Comparison of ENCODE assay signal across 9 mouse cellular contexts in the genomic region with DNA sequence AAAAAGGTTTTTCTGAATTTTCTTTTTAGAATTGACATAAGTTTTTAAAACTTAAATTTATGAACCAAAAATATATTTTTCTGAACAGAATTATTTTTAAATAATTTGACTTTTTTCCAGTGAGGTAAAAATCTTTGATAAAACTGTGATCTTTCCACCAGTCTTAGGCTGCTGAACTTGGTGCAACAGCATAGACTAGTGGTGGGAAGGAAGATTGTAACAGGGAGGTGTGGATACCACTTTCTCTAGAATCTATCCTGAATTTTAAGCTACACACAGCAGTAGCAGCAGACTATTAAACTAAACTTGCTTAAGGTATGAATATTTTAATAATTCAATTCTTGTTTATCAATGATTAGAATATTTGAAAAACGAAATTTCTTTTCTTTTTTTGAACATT.
DNase-seq lines count a peak whose midpoint lies in the region; ATAC-seq and TF ChIP-seq lines count a peak whose summit lies in the region.
"Had no signal": no experiment of that assay in that cellular context is flagged by ENCODE, and none has a peak within 500 bp of the region (broad histone marks: within the 10 kb centered on the region; RNA-seq: fewer than 3 reads in every experiment).

No protein-coding gene starts in this region.

- no peaks in the 10 kb centered on the region for H3K27me3 ChIP-seq in liver, postnatal 0 days (ENCODE audit: insufficient read depth, low read length)
- no peaks in the 10 kb centered on the region for H3K27me3 ChIP-seq in liver, embryonic 11.5 days (replicated peaks; ENCODE audit: control insufficient read depth, insufficient read depth, low read length)
- H3K27me3 ChIP-seq in forebrain, embryonic 12.5 days = no peaks in the 10 kb centered on the region
- H3K27me3 ChIP-seq in midbrain, embryonic 16.5 days (ENCODE audit: control insufficient read depth, insufficient read depth, low read depth, low read length) = no peaks in the 10 kb centered on the region
- H3K27me3 ChIP-seq: limb, embryonic 12.5 days had no signal

- TF ChIP-seq CTCF in liver, postnatal 0 days (IDR thresholded peaks at IDR 0.05; ENCODE audit: low read depth) = peak; percentile 65

- WGBS in liver, postnatal 0 days (ENCODE audit: insufficient replicate concordance) = 17% methylated on average over 1 of the region's 1 CpGs
- WGBS in liver, embryonic 11.5 days = 16% methylated on average over 1 of the region's 1 CpGs
- WGBS in forebrain, embryonic 12.5 days = 24% methylated on average over 1 of the region's 1 CpGs
- WGBS in midbrain, embryonic 16.5 days = 12% methylated on average over 1 of the region's 1 CpGs

- H3K9ac ChIP-seq in liver, postnatal 0 days (replicated peaks) = no peak overlapping the region
- no peak overlapping the region for H3K9ac ChIP-seq in liver, embryonic 11.5 days (ENCODE audit: low read depth, low read length)
- no peak overlapping the region for H3K9ac ChIP-seq in forebrain, embryonic 12.5 days
- H3K9ac ChIP-seq in midbrain, embryonic 16.5 days (ENCODE audit: low read depth, low read length) = no peak overlapping the region
- H3K9ac ChIP-seq: limb, embryonic 12.5 days had no signal

- no peaks in the 10 kb centered on the region for H3K9me3 ChIP-seq in liver, postnatal 0 days (ENCODE audit: low read length)
- no peaks in the 10 kb centered on the region for H3K9me3 ChIP-seq in liver, embryonic 11.5 days (ENCODE audit: control insufficient read depth, low read length)
- H3K9me3 ChIP-seq in forebrain, embryonic 12.5 days = no peaks in the 10 kb centered on the region
- no peaks in the 10 kb centered on the region for H3K9me3 ChIP-seq in midbrain, embryonic 16.5 days (replicated peaks; ENCODE audit: control insufficient read depth, low read length, poor library complexity, severe bottlenecking)
- H3K9me3 ChIP-seq: limb, embryonic 12.5 days had no signal

- no peak overlapping the region for H3K4me3 ChIP-seq in liver, postnatal 0 days (ENCODE audit: low read depth, low read length)
- H3K4me3 ChIP-seq in liver, embryonic 11.5 days (ENCODE audit: low read depth, low read length) = no peak overlapping the region
- no peak overlapping the region for H3K4me3 ChIP-seq in forebrain, embryonic 12.5 days (replicated peaks)
- no peak overlapping the region for H3K4me3 ChIP-seq in midbrain, embryonic 16.5 days (ENCODE audit: low read depth, low read length)
- H3K4me3 ChIP-seq: limb, embryonic 12.5 days had no signal

- H3K4me1 ChIP-seq in liver, postnatal 0 days (ENCODE audit: insufficient read depth) = no peaks in the 10 kb centered on the region
- no peaks in the 10 kb centered on the region for H3K4me1 ChIP-seq in liver, embryonic 11.5 days (replicated peaks; ENCODE audit: control insufficient read depth, insufficient read depth, low read length)
- no peaks in the 10 kb centered on the region for H3K4me1 ChIP-seq in forebrain, embryonic 12.5 days
- H3K4me1 ChIP-seq in midbrain, embryonic 16.5 days (ENCODE audit: control insufficient read depth, insufficient read depth, low read length) = no peaks in the 10 kb centered on the region

- no peak for ATAC-seq in cerebellum, adult (ENCODE audit: insufficient number of reproducible peaks, low FRiP score, low TSS enrichment)
- ATAC-seq in liver, postnatal 0 days = no peak
- no peak for ATAC-seq in liver, embryonic 11.5 days (replicated peaks; ENCODE audit: low FRiP score)
- peak; percentile 86 for ATAC-seq in forebrain, embryonic 12.5 days (ENCODE audit: low FRiP score)
- ATAC-seq in midbrain, embryonic 16.5 days = peak; percentile 85; the same call in 1 of the 2 replicates
- ATAC-seq in erythroblast, adult 5-6 weeks (replicated peaks; ENCODE audit: low FRiP score, poor library complexity, severe bottlenecking) = no peak

- no peak overlapping the region for H3K27ac ChIP-seq in liver, postnatal 0 days (ENCODE audit: low read depth)
- H3K27ac ChIP-seq in liver, embryonic 11.5 days (ENCODE audit: low read depth, low read length) = no peak overlapping the region
- H3K27ac ChIP-seq in forebrain, embryonic 12.5 days = no peak overlapping the region
- H3K27ac ChIP-seq in midbrain, embryonic 16.5 days (ENCODE audit: low read length) = no peak overlapping the region
- H3K27ac ChIP-seq: limb, embryonic 12.5 days had no signal

- no peak overlapping the region for H3K4me2 ChIP-seq in liver, postnatal 0 days (ENCODE audit: low read depth, low read length)
- H3K4me2 ChIP-seq in liver, embryonic 11.5 days = no peak overlapping the region
- H3K4me2 ChIP-seq in forebrain, embryonic 12.5 days = no peak overlapping the region
- H3K4me2 ChIP-seq in midbrain, embryonic 16.5 days (ENCODE audit: low read length) = no peak overlapping the region
- H3K4me2 ChIP-seq: limb, embryonic 12.5 days had no signal

- peak; percentile 40 to 50 for DNase-seq in cerebellum, postnatal 10 days
- no peak for DNase-seq in liver, postnatal 0 days
- no peak for DNase-seq in liver, embryonic 11.5 days (ENCODE audit: low spot score)
- DNase-seq in ovary, postnatal 10 days (ENCODE audit: low spot score) = no peak

- H3K36me3 ChIP-seq in liver, postnatal 0 days (replicated peaks; ENCODE audit: insufficient read depth, low read length) = no peaks in the 10 kb centered on the region
- no peaks in the 10 kb centered on the region for H3K36me3 ChIP-seq in liver, embryonic 11.5 days (ENCODE audit: control insufficient read depth, insufficient read depth, low read length)
- H3K36me3 ChIP-seq in forebrain, embryonic 12.5 days (replicated peaks) = no peaks in the 10 kb centered on the region
- no peaks in the 10 kb centered on the region for H3K36me3 ChIP-seq in midbrain, embryonic 16.5 days (ENCODE audit: control insufficient read depth, insufficient read depth, low read length)
- H3K36me3 ChIP-seq: limb, embryonic 12.5 days had no signal

- no peak for TF ChIP-seq EP300 in liver, postnatal 0 days (IDR thresholded peaks at IDR 0.05; ENCODE audit: low read depth)

Comparison
In these comparisons a context has a peak if more than half of its experiments do, and no peak if none do; other contexts are left out.
1. DNase-seq: peak in cerebellum, postnatal 10 days (2 of 2); none in liver, postnatal 0 days (single experiment), liver, embryonic 11.5 days (single experiment) and ovary, postnatal 10 days (single experiment).
2. ATAC-seq: peak in forebrain, embryonic 12.5 days (single experiment) and midbrain, embryonic 16.5 days (single experiment); none in cerebellum, adult (single experiment), liver, postnatal 0 days (single experiment), liver, embryonic 11.5 days (single experiment) and erythroblast, adult 5-6 weeks (single experiment).